Mouse (Mus musculus) stomach, postnatal 0 days (tissue): ENCODE measurements around the gene Htr5b.

ENCODE experiments used
- CTCF ChIP-seq: IDR thresholded peaks from 2 replicates; pipeline ENCODE4 v1.5.1; 2016; ENCODE audit warnings: antibody characterized with exemption, low read depth, mild to moderate bottlenecking, moderate library complexity
- EP300 ChIP-seq: optimal IDR thresholded peaks from 2 replicates; pipeline ENCODE3; 2016; ENCODE audit warnings: antibody characterized with exemption

- TF ChIP-seq CTCF (no peak), EP300 (no peak)
Observed at GRCm38 (mm10) chr1:121510420-121511140, 17.7 kb downstream of the Htr5b start.
